Mouse (Mus musculus): ENCODE data around the gene Psen2. TPM values are rescaled to one million over a fixed set of nuclear protein-coding genes. Genes with fewer than 3 reads are reported as not detected.
A peak's percentile ranks its signal among the peaks of the same experiment; 100 is the strongest.

Gene Psen2
- total and polyA plus RNA-seq, 3 experiments: 11.6 to 30.5 (median 13.1) TPM

DNA sequence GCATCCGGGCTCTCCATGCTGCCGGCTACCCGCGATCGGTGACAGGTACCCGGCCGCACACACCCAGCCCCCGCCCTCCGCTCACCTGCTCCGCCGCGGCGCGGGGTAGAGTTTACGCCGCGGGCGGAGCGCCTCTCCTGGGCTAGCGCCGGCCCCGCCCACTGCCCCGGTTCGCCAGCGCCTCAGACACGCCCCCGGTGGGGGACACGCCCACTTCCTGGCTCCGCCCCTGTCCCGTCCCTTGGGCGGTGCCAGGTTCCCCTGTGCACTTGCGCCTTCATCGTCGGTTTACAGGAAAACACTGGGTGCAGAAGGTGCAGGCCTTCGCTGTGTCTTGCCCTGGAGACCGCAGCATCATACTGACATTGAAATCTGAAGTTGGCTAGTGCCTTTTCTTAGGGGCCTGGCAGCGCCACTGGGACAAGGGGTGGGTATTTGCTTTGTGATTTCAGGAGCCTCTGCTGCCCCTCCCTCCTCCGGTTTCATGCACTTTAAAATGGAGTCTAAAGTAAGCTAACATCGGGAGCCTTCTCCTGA, 7.0 kb downstream of the Psen2 start:
- peak overlapping the region; percentile 99 for H3K4me3 ChIP-seq
- no peaks in the 10 kb centered on the region for H3K27me3 ChIP-seq (ENCODE audit: control insufficient read depth, insufficient read depth, low read length)
- WGBS: 0% methylated on average over 38 of the region's 39 CpGs
- peak overlapping the region; percentile 90 for H3K27ac ChIP-seq
- peak overlapping the region; percentile 93 for H3K9ac ChIP-seq (ENCODE audit: low read depth, low read length)
- H3K4me1 ChIP-seq (ENCODE audit: control insufficient read depth, insufficient read depth, low read length): peaks cover 4% of the 10 kb centered on the region; the same call in 1 of the 2 replicates
- no peak for TF ChIP-seq CTCF (IDR thresholded peaks at IDR 0.05)
- peak; percentile 81; the same call in 1 of the 2 replicates for TF ChIP-seq EP300 (IDR thresholded peaks at IDR 0.05; ENCODE audit: insufficient read depth, low read depth, low read length)
- peak; percentile 99 for TF ChIP-seq POLR2A (IDR thresholded peaks at IDR 0.05; ENCODE audit: insufficient read depth, low read depth, low read length)
- H3K79me2 ChIP-seq (replicated peaks; ENCODE audit: control insufficient read depth, insufficient read depth, low read length): no peaks in the 10 kb centered on the region
- intact Hi-C loops (cut with DNase I): loop anchor here (5.0 kb wide), 1 partner anchor 311 kb away; the partner anchor contains the start of gene Parp1
- no peaks in the 10 kb centered on the region for H3K36me3 ChIP-seq (ENCODE audit: control insufficient read depth, insufficient read depth, low read length)
- peak; percentile 97 to 100 for DNase-seq

DNA sequence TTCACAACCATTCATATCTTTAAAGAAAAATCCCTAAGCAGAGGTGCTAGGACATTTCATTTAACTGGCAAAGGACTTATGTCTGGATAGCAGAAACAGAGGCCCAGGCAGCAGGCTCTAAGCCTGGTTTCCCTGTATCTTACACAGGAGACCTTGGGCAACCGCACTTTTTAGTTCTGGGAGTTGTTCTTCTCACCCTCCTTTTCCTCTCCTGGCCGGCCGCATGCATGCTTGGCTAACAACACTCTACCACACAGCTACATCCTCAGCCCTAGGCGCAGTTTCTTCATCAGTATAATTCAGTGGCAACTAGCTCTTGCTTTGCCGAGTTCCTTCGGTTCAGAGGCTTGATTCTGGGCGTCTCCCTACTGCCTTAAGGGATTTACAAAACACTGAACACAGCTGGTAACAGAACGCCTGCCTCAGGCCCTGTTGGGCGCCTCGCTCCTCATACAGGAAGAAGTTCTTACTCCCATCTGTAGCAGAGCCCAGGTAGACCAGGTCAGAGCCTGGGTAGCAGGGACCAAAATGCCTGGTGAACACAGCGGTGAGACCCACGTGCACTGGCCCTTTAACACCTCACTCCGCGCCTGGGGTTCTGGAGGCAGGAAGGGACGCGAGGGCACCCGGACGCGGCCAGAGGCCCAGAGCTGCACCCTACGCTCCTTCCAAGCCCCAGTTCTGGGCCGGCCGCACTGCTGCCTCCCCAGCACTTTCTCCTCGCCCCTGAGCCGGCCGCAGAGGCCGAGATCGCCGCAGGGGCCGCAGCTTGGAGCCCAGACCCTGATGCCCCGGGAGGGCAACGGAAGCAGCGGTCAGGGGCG, 7.7 kb downstream of the Psen2 start:
- TF ChIP-seq EP300 (IDR thresholded peaks at IDR 0.05; ENCODE audit: insufficient read depth, low read depth, low read length) (no peak), POLR2A (IDR thresholded peaks at IDR 0.05; ENCODE audit: insufficient read depth, low read depth, low read length) (no peak), CTCF (IDR thresholded peaks at IDR 0.05) (no peak)
- peaks cover 6% of the 10 kb centered on the region; the same call in 1 of the 2 replicates for H3K4me1 ChIP-seq (ENCODE audit: control insufficient read depth, insufficient read depth, low read length)
- peak overlapping the region; percentile 90 for H3K27ac ChIP-seq
- no peaks in the 10 kb centered on the region for H3K27me3 ChIP-seq (ENCODE audit: control insufficient read depth, insufficient read depth, low read length)
- intact Hi-C loops (cut with DNase I): loop anchor here (5.0 kb wide), 1 partner anchor 312 kb away; the partner anchor contains the start of gene Parp1
- H3K9ac ChIP-seq (ENCODE audit: low read depth, low read length): peak overlapping the region; percentile 93
- 2% methylated on average over 33 of the region's 33 CpGs for WGBS
- DNase-seq: no peak
- H3K4me3 ChIP-seq: peak overlapping the region; percentile 99
- no peaks in the 10 kb centered on the region for H3K79me2 ChIP-seq (replicated peaks; ENCODE audit: control insufficient read depth, insufficient read depth, low read length)
- no peaks in the 10 kb centered on the region for H3K36me3 ChIP-seq (ENCODE audit: control insufficient read depth, insufficient read depth, low read length)

DNA sequence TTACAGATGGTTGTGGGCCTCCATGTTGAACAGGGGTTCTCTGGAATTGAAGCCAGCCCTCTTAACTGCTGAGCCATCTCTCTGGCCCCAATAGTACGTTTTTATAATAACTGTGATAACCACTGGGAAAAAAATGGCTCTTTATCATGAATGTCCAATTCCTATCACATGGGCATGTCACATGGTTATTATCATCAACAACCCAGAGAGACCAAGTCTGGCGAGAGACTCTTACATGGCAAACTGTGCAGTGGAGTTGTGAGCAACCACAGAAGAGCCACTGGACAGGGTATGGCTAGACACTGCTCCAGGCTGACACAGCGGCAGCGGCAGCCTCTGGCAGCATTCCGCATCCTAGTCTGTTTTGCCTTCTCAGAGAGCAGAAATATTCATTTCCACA, 8.9 kb downstream of the Psen2 start:
- no peaks in the 10 kb centered on the region for H3K27me3 ChIP-seq (ENCODE audit: control insufficient read depth, insufficient read depth, low read length)
- TF ChIP-seq EP300 (IDR thresholded peaks at IDR 0.05; ENCODE audit: insufficient read depth, low read depth, low read length) (no peak), CTCF (IDR thresholded peaks at IDR 0.05) (no peak), POLR2A (IDR thresholded peaks at IDR 0.05; ENCODE audit: insufficient read depth, low read depth, low read length) (no peak)
- no peak overlapping the region for H3K9ac ChIP-seq (ENCODE audit: low read depth, low read length)
- intact Hi-C loops (cut with DNase I): no loop called here
- no peak for DNase-seq
- no peaks in the 10 kb centered on the region for H3K36me3 ChIP-seq (ENCODE audit: control insufficient read depth, insufficient read depth, low read length)
- H3K79me2 ChIP-seq (replicated peaks; ENCODE audit: control insufficient read depth, insufficient read depth, low read length): no peaks in the 10 kb centered on the region
- no peak overlapping the region for H3K27ac ChIP-seq
- 89% methylated on average over 5 of the region's 5 CpGs for WGBS
- H3K4me3 ChIP-seq: no peak overlapping the region
- peaks cover 12% of the 10 kb centered on the region for H3K4me1 ChIP-seq (ENCODE audit: control insufficient read depth, insufficient read depth, low read length)

DNA sequence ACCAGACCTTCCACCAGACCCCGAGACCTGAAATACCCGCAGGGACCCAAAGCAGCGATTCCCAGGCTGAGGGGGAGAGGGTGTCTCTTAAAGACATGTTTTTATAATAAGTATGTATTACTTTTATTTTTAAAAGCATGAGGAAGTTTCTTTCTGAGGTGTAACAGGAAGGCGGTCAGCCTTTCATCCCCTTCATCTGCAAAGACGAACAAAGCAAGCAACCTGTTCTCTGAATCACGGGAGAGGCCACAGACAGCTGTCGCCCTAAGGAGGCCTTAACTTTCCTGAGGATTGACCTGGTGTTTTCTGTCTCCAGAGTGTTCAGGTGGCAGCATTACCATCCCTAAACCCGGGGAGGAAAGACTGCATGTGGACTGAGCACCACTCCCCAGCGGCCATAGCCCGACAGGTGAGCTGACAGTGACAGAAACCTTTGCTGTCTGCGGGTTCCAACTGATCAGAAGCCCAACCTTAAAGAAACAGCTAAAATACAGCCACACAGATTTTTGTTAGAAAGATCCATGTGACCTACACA, 10.5 kb downstream of the Psen2 start:
- no peaks in the 10 kb centered on the region for H3K36me3 ChIP-seq (ENCODE audit: control insufficient read depth, insufficient read depth, low read length)
- H3K4me3 ChIP-seq: no peak overlapping the region
- 91% methylated on average over 11 of the region's 11 CpGs for WGBS
- no peak for DNase-seq
- no peaks in the 10 kb centered on the region for H3K79me2 ChIP-seq (replicated peaks; ENCODE audit: control insufficient read depth, insufficient read depth, low read length)
- H3K27me3 ChIP-seq (ENCODE audit: control insufficient read depth, insufficient read depth, low read length): no peaks in the 10 kb centered on the region
- no peak overlapping the region for H3K27ac ChIP-seq
- no peak overlapping the region for H3K9ac ChIP-seq (ENCODE audit: low read depth, low read length)
- TF ChIP-seq EP300 (IDR thresholded peaks at IDR 0.05; ENCODE audit: insufficient read depth, low read depth, low read length): no peak
- no peak for TF ChIP-seq CTCF (IDR thresholded peaks at IDR 0.05)
- TF ChIP-seq POLR2A (IDR thresholded peaks at IDR 0.05; ENCODE audit: insufficient read depth, low read depth, low read length): no peak
- peaks cover 15% of the 10 kb centered on the region for H3K4me1 ChIP-seq (ENCODE audit: control insufficient read depth, insufficient read depth, low read length)
- intact Hi-C loops (cut with DNase I): no loop called here

DNA sequence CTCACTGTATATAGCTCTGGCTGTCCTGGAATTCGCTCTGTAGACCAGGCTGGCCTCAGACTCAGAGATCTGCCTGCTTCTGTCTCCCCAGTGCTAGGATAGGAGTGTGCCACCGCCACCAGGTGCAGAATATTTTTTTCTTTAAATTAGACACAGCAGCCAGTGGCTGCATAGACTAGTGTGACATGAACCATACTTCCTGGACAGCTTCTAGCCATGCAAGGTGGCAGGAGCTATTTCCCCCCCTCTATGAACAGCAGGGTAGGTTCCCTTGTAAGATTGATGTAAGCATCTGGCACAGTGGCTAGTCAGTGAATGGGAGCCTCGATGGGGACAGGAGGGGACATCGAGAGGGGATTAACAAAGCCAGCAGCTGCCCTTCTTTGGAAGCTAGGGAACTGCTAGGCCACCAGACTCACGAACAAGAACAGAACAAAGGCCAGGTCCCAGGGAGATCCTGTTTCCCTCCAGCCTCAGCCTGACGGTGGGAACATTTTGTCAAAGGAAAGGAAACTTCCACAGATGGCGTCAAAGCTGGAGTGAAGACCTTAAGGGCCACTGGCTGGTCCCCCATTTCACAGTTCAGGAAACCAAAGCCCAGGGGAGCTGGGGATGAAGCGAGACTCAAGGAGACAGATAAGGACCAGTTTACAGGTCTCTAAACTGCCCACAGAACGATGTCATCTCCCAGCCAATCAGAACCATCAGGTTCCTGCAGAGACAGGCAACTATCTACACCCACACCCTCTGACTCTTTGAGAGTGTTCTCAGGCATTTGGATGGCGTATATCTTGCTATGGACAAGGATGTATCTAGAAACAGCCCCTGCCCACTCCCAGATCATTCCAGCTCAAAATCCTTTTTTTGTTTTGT, 11.8 kb downstream of the Psen2 start:
- Histone ChIP-seq H3K27ac (peak overlapping the region; percentile 71), H3K79me2 (replicated peaks; ENCODE audit: control insufficient read depth, insufficient read depth, low read length) (no peaks in the 10 kb centered on the region), H3K9ac (ENCODE audit: low read depth, low read length) (no peak overlapping the region), H3K4me1 (ENCODE audit: control insufficient read depth, insufficient read depth, low read length) (peaks cover 15% of the 10 kb centered on the region), H3K36me3 (ENCODE audit: control insufficient read depth, insufficient read depth, low read length) (no peaks in the 10 kb centered on the region), H3K4me3 (no peak overlapping the region), H3K27me3 (ENCODE audit: control insufficient read depth, insufficient read depth, low read length) (no peaks in the 10 kb centered on the region)
- DNase-seq: no peak
- 52% methylated on average over 10 of the region's 10 CpGs for WGBS
- TF ChIP-seq CTCF (IDR thresholded peaks at IDR 0.05) (no peak), POLR2A (IDR thresholded peaks at IDR 0.05; ENCODE audit: insufficient read depth, low read depth, low read length) (no peak), EP300 (IDR thresholded peaks at IDR 0.05; ENCODE audit: insufficient read depth, low read depth, low read length) (no peak)
- intact Hi-C loops (cut with DNase I): no loop called here

Measured in heart, adult 2 months (tissue).